Mouse (Mus musculus): ENCODE measurements around the gene Cnih2. TPM values are rescaled to one million over a fixed set of nuclear protein-coding genes. Genes with fewer than 3 reads are reported as not detected.
A peak's percentile ranks its signal among the peaks of the same experiment; 100 is the strongest.

Gene Cnih2
- total RNA-seq (2021): 100 to 1,000 TPM; 614 to 642 TPM
- long read RNA-seq, experiment 1, transcript Cnih2-202 (6 exons, 971 nt): minor isoform, 16 of 1,098 reads
- long read RNA-seq, experiment 1, transcript Cnih2-201 (6 exons, 1,343 nt): major isoform, 875 of 1,098 reads
- long read RNA-seq, experiment 1, partial matches to known transcripts: 20 of 1,098 reads
- long read RNA-seq, experiment 1, other reads (novel, unspliced or antisense): 187 of 1,098 reads
- long read RNA-seq, experiment 2, transcript Cnih2-201 (6 exons, 1,343 nt): major isoform, 1,206 of 1,517 reads
- long read RNA-seq, experiment 2, transcript Cnih2-202 (6 exons, 971 nt): minor isoform, 20 of 1,517 reads
- long read RNA-seq, experiment 2, partial matches to known transcripts: 27 of 1,517 reads
- long read RNA-seq, experiment 2, other reads (novel, unspliced or antisense): 264 of 1,517 reads

- peak within 1 kb of the TSS; percentile 71 for H3K4me3 ChIP-seq
- peak within 1 kb of the TSS; percentile 97 for H3K27ac ChIP-seq
- peak in 1 of 2 experiments; percentile 78 for DNase-seq (ENCODE audit: low spot score in 2 of 2)
- no peak for TF ChIP-seq CTCF (conservative IDR thresholded peaks at IDR 0.05)
Observed at GRCm38 (mm10) chr19:5098363-5099143, at the start of gene Cnih2. Gene Cnih2 (minus strand): TSS chr19:5098521.

GRCm38 (mm10) chr19:5139640-5140039 is 41.3 kb upstream of the Cnih2 start:
- TF ChIP-seq CTCF (conservative IDR thresholded peaks at IDR 0.05): peak; percentile 88
- peak; percentile 39 to 69 for DNase-seq (ENCODE audit: low spot score in 2 of 2)
- peak overlapping the region; percentile 63 for H3K27ac ChIP-seq
- H3K4me3 ChIP-seq: no peak overlapping the region

GRCm38 (mm10) chr19:5131237-5131636 is 32.9 kb upstream of the Cnih2 start:
- DNase-seq (ENCODE audit: low spot score in 2 of 2): no peak
- Histone ChIP-seq H3K4me3 (no peak overlapping the region), H3K27ac (no peak overlapping the region)
- no peak for TF ChIP-seq CTCF (conservative IDR thresholded peaks at IDR 0.05)

- no peak for DNase-seq (ENCODE audit: low spot score in 2 of 2)
- TF ChIP-seq CTCF (conservative IDR thresholded peaks at IDR 0.05): peak; percentile 76
- no peak overlapping the region for H3K4me3 ChIP-seq
- H3K27ac ChIP-seq: no peak overlapping the region
Observed at GRCm38 (mm10) chr19:5129770-5130169, 31.4 kb upstream of the Cnih2 start.

GRCm38 (mm10) chr19:5124055-5124614 is 25.8 kb upstream of the Cnih2 start:
- no peak for TF ChIP-seq CTCF (conservative IDR thresholded peaks at IDR 0.05)
- no peak overlapping the region for H3K27ac ChIP-seq
- no peak overlapping the region for H3K4me3 ChIP-seq
- DNase-seq (ENCODE audit: low spot score in 2 of 2): no peak

GRCm38 (mm10) chr19:5123241-5123640 is 24.9 kb upstream of the Cnih2 start:
- DNase-seq (ENCODE audit: low spot score in 2 of 2): no peak
- no peak for TF ChIP-seq CTCF (conservative IDR thresholded peaks at IDR 0.05)
- no peak overlapping the region for H3K27ac ChIP-seq
- H3K4me3 ChIP-seq: no peak overlapping the region

GRCm38 (mm10) chr19:5122492-5122891 is 24.2 kb upstream of the Cnih2 start:
- Histone ChIP-seq H3K4me3 (no peak overlapping the region), H3K27ac (no peak overlapping the region)
- no peak for TF ChIP-seq CTCF (conservative IDR thresholded peaks at IDR 0.05)
- no peak for DNase-seq (ENCODE audit: low spot score in 2 of 2)

- no peak for DNase-seq (ENCODE audit: low spot score in 2 of 2)
- Histone ChIP-seq H3K4me3 (peak within 1 kb of the TSS; percentile 71), H3K27ac (peak within 1 kb of the TSS; percentile 95)
- no peak for TF ChIP-seq CTCF (conservative IDR thresholded peaks at IDR 0.05)
Observed at GRCm38 (mm10) chr19:5118384-5118698, 20.0 kb upstream of the Cnih2 start, which contains the start of gene Klc2. Gene Klc2 (minus strand): TSS chr19:5118560.

- Histone ChIP-seq H3K4me3 (peak overlapping the region; percentile 71), H3K27ac (peak overlapping the region; percentile 95)
- peak; percentile 86 to 93 for DNase-seq (ENCODE audit: low spot score in 2 of 2)
- peak; percentile 97 for TF ChIP-seq CTCF (conservative IDR thresholded peaks at IDR 0.05)
Observed at GRCm38 (mm10) chr19:5117494-5118383, 19.4 kb upstream of the Cnih2 start.

GRCm38 (mm10) chr19:5113783-5114182 is 15.5 kb upstream of the Cnih2 start:
- TF ChIP-seq CTCF (conservative IDR thresholded peaks at IDR 0.05): no peak
- no peak overlapping the region for H3K4me3 ChIP-seq
- peak; percentile 41 to 52 for DNase-seq (ENCODE audit: low spot score in 2 of 2)
- H3K27ac ChIP-seq: peak overlapping the region; percentile 32

- no peak overlapping the region for H3K4me3 ChIP-seq
- no peak for DNase-seq (ENCODE audit: low spot score in 2 of 2)
- TF ChIP-seq CTCF (conservative IDR thresholded peaks at IDR 0.05): peak; percentile 76
- no peak overlapping the region for H3K27ac ChIP-seq
Observed at GRCm38 (mm10) chr19:5109659-5110453, 11.5 kb upstream of the Cnih2 start.
